Mouse (Mus musculus): ENCODE measurements at regions not wholly inside any gene's neighbourhood (a gene's known extent, or its start where the extent isn't known, plus 50 kb on each side); places are given as distances from the start of the nearest gene placed in this dataset.
"Not testable (repeated sequence)": the region's sequence is repeated elsewhere in the genome, so short reads cannot be mapped to it uniquely, and the experiment has no call there.

DNA sequence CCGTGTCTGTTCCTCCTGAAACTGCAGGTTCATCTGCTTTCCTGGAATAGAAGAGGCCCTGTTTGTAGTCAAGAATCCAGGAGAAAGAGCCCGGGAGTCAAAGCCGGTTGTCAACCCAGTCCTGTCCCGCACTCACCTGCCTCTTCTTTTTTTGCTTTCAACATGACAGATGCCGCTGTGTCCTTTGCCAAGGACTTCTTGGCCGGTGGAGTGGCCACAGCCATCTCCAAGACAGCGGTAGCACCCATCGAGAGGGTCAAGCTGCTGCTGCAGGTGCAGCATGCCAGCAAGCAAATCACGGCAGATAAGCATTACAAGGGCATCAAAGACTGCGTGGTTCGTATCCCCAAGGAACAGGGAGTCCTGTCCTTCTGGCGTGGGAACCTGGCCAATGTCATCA is 127.5 kb downstream of the Naa11 start:
- TF ChIP-seq CTCF (IDR thresholded peaks at IDR 0.05; ENCODE audit: low read depth, low read length); GATA1 (IDR thresholded peaks at IDR 0.05; ENCODE audit: borderline replicate concordance, low read length): not testable (repeated sequence)

All from G1E (cell line).